Mouse (Mus musculus) right cerebral cortex, postnatal 10 days (tissue): ENCODE measurements around the gene Renbp.

Experiments
- DNase-seq, 2 experiments: peaks; one replicate each; pipeline ENCODE4 v3.0.0; 2021; ENCODE audit warnings: low spot score in 2 of 2

Renbp gene

DNA sequence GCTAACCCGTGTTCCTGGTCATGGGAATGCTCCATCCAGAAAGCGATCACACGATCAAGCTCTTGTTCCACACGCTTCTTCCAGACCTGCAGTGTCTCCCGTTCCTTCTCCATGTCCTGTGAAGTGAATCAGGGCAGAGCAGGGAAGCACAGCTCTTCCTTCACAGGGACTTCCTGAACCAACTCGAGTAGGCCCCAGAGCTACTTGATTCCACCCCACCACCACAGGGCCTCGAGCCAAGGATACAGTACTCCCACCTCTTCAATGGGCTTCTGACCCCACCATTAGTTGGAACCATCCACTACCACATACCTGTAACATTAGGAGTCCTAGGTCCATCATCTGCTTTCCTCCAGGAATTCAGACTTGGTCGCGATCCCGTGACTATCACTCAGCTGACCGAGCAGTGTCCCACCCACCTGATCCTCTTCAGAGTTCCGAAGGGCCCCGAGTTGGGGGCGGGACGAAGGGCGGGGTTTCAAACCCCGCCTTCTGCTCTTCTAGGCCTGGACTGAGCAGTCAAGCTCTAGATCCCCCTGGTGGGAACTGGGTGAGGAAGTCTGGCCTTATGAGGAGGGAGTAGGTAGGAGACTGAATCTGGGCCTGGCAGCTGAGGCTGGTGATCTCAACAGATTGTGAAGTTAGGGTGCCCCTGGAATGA is at the start of gene Renbp:
Renbp (minus strand) TSS at position 449 of the 661 bp plus-strand sequence.
- peak in 1 of 2 experiments; percentile 42 for DNase-seq

DNA sequence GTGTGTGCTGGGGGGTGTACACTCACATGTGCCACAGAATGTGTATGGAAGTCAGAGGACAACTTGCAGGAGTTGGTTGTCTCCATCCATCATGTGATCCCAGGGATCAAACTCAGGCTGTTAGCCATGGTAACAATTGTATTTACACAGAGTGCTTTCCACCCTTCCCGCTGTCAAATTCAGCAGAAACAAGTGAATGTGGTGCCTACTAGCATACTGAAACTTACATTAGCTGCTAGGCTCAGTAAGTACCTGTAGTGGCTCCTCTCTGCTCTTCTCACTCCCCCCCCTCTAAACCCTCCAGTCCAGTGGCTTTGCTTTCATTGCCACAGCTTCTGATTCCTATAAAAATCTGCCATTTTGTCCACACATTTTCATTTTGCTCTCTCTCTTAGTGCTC is 47.1 kb upstream of the Renbp start:
- DNase-seq: no peak

- no peak for DNase-seq
Measured at GRCm38 (mm10) chrX:73976283-73976682, 45.6 kb upstream of the Renbp start.

GRCm38 (mm10) chrX:73972774-73973173 is 42.1 kb upstream of the Renbp start:
- DNase-seq: no peak

DNA sequence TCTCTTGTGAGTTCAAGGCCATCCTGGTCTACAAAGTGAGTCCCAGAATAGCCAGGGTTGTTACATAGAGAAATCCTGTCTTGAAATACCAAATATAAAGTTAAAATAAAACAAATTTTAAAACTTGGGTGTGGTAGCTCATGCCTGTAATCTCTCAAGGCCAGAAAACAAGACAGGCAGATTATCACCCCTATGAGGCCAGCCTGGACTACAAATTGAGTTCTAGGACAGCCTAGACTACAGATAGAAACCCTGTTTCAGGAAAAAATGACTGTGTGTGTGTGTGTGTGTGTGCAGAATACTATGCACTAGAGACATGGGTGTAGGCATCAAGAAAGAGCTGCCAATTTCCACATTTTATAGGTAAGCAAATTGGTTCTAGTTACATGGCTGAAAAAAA is 40.1 kb upstream of the Renbp start:
- no peak for DNase-seq

GRCm38 (mm10) chrX:73969729-73970128 is 39.1 kb upstream of the Renbp start:
- no peak for DNase-seq

- no peak for DNase-seq
Measured at GRCm38 (mm10) chrX:73969167-73969566, 38.5 kb upstream of the Renbp start.

DNA sequence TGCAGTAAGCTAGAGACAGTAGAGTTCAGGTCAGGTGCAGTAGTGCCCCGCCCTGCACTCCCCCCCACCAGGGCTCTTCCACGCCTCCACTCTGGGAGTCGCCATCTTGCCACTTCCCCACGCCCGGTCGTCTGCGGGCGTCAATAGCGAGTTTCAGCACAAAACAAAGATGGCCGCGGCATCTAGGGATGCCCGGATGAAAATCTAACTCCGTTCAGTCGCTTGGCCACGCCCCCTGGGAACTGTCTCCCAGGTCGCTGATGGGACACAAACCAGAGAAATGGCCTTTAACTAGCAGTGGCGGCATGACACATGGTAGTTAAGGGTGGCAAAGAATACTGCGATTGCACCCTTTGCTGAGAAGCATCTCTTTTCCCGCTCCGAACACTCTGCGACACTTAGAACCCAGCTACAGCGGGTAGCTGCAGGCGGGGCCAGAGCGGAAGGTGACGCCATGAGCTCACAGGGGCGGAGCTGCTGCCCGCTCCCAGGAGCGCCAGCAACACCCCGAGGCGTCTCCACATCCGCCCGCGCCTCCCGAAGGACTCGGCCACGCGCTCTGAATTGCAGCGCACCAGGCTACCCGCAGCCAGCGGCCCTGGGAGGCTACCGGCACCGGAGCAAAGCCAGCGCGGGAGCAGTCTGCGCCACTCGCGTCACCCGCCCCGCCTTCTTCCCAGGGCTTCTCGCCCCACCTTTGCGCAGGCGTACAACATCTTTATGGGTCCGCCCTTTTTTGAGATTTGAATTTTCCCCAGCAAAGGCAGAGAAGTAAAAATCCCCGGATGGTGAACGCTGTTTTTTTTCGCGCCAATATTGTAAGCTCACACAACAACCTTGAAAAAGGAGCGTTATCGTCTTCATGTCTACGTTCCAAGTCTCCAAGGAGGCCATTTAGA is 36.8 kb upstream of the Renbp start:
- DNase-seq: peak; percentile 93

GRCm38 (mm10) chrX:73966248-73967176 is 35.9 kb upstream of the Renbp start, which contains the start of gene Hcfc1:
Hcfc1 (minus strand) TSS chrX:73966357.
- peak; percentile 93 for DNase-seq

- DNase-seq: peak; percentile 83 to 85
Measured at GRCm38 (mm10) chrX:73965307-73965706, 34.7 kb upstream of the Renbp start.

DNA sequence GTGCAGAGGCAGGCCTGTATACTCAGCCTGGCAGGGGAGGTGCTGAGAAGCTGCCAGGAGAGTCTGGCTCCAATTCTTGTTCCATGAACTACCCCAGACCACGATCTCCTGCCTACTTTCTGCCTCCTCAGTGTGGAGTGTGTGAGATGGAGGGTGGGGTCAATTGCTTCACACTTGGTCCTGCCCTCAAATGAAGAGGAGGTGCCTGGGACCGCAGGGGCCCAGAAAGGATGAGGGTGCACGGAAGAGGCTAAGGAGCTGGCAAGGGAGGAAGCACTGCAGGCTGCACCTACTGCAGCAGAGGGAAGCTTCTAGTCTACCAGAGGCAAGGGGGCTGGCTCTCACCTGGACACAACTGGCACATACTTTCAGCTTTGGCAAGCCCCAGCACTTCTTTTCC is 33.7 kb upstream of the Renbp start:
- no peak for DNase-seq

DNA sequence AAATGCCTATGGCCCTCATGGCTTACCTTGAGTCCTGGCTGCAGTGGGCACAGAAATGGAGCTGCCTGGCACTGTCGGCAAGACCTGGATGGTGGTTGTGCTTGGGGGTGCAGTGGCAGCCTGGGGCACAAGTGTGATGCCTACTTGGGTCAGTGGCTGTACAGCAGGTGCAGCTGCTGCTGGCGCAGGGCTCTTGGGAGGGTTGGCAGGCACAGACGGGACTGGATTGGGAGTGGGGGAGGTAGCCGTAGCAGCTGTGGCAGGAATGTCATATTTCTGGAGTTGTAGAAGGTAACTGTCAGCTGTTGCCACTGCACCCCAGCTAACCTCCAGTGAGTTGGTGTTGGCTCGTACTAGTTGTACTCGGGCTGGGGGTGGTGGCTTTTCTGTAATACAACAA is 24.3 kb upstream of the Renbp start:
- DNase-seq: no peak

- DNase-seq: no peak
Measured at GRCm38 (mm10) chrX:73952603-73953002, 22.0 kb upstream of the Renbp start.

DNA sequence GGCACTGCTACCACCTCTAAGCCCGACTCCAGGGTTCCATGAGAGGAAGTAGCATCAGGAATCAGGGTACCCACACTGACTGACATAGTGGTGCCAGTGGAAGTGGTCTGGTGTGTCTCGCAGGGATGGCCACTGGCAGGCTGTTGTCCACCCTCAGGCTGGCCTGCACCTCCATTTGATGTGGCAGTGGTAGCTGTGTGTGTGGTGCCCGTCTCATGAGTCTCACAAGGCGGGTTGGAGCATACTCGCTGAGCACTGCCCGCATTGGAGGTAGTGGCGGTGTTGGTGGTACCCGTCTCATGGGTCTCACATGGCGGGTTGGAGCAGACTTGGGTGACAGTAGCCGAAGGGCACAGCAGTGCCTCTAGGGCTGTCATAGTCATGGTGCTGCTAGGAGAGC is 18.7 kb upstream of the Renbp start:
- DNase-seq: no peak

- peak; percentile 44 to 50 for DNase-seq
Measured at GRCm38 (mm10) chrX:73948647-73949046, 18.0 kb upstream of the Renbp start.

- DNase-seq: no peak
Measured at GRCm38 (mm10) chrX:73946896-73947295, 16.2 kb upstream of the Renbp start.

- DNase-seq: no peak
Measured at GRCm38 (mm10) chrX:73942294-73942693, 11.6 kb upstream of the Renbp start.

GRCm38 (mm10) chrX:73941860-73942259 is 11.2 kb upstream of the Renbp start:
- no peak for DNase-seq

GRCm38 (mm10) chrX:73931871-73932270 is 1.2 kb upstream of the Renbp start:
- DNase-seq: no peak

- no peak for DNase-seq
Measured at GRCm38 (mm10) chrX:73922550-73922882, 8.1 kb downstream of the Renbp start.

DNA sequence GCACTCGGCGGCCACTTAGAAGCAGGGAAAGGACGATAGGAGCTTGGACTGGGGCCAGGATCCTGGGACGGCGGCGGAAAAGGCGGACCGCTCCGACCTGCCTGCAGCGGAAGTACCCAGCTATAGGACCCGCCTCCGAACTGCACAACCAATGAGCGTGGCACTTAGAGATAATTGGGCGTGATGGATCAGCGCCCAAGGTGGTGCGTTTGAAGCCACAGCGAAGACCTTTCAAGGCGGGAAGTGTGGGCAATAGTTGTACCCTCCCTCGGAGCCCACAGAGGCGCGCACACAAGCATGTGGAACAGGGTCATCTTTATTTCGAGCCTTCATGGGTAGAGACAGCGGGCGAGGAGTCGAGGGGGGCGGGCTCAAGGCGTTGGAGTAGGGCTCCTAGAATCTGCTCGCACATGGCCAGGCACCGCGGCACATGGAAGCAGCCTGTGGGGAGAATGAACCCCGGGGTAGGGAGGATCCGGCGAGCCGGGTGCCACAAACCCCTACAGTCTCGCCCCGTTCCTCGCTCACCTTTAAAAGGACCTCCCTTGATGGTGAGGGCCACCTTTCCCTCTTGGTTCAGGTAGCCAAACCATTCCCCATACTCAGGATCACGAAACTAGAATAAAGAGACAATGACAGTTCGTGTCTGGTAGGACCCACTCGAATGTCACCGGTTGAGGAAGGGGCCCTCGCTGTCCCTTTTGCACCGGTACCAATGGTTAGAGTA is 8.7 kb downstream of the Renbp start, which contains the start of the genes Arhgap4 and Naa10:
Arhgap4 (minus strand) TSS at position 48 of the 727 bp plus-strand sequence.
Naa10 (minus strand) TSS at position 122 of the 727 bp plus-strand sequence.
- DNase-seq: peak; percentile 94
